Mouse (Mus musculus) heart, embryonic 11.5 days (tissue): ENCODE measurements around the gene Gm21992. TPM values are rescaled to one million over a fixed set of nuclear protein-coding genes. Genes with fewer than 3 reads are reported as not detected.
A peak's percentile ranks its signal among the peaks of the same experiment; 100 is the strongest.

Experiments
- ATAC-seq: fragments of 200-750 bp; cut with Nextera tagmentation; replicated peaks from 2 replicates; pipeline ENCODE4 v1.8.0; 2017; ENCODE audit warnings: moderate library complexity; ENCODE audit not compliant: insufficient number of reproducible peaks, low FRiP score, low TSS enrichment
- H3K27ac ChIP-seq: fragments of 300-500 bp; sonication (generic); 2 replicates; pipeline ENCODE4 v1.5.1; 2014; ENCODE audit warnings: mild to moderate bottlenecking, low read depth, low read length
- H3K27me3 ChIP-seq: fragments of 300-500 bp; sonication (generic); 2 replicates; pipeline ENCODE4 v1.6.1; 2014; ENCODE audit warnings: mild to moderate bottlenecking, low read length, mixed read lengths; ENCODE audit not compliant: control insufficient read depth, insufficient read depth
- H3K36me3 ChIP-seq: fragments of 300-500 bp; sonication (generic); 2 replicates; pipeline ENCODE4 v1.6.1; 2014; ENCODE audit warnings: mild to moderate bottlenecking, low read length, moderate library complexity, mixed read lengths; ENCODE audit not compliant: control insufficient read depth, insufficient read depth
- H3K4me1 ChIP-seq: fragments of 300-500 bp; sonication (generic); 2 replicates; pipeline ENCODE4 v1.6.1; 2014; ENCODE audit warnings: low read length; ENCODE audit not compliant: control insufficient read depth, insufficient read depth
- H3K4me2 ChIP-seq: fragments of 300-500 bp; sonication (generic); 2 replicates; pipeline ENCODE4 v1.6.1; 2014; ENCODE audit warnings: mild to moderate bottlenecking, moderate library complexity
- H3K4me3 ChIP-seq: fragments of 300-500 bp; sonication (generic); 2 replicates; pipeline ENCODE4 v1.5.1; 2014; ENCODE audit warnings: low read depth, low read length
- H3K9ac ChIP-seq: fragments of 300-500 bp; sonication (generic); 2 replicates; pipeline ENCODE4 v1.6.1; 2014; ENCODE audit warnings: mild to moderate bottlenecking, low read depth, low read length, moderate library complexity
- H3K9me3 ChIP-seq: fragments of 300-500 bp; sonication (generic); replicated peaks from 2 replicates; pipeline ENCODE4 v1.6.1; 2016; ENCODE audit warnings: low read length; ENCODE audit not compliant: control insufficient read depth
- WGBS: fragments of 180-500 bp; shearing (Covaris S2); extraction: QIAGEN DNeasy Blood & Tissue Kit; methylation state at CpG from one replicate; pipeline ENCODE4 v1.1.7; 2014; ENCODE audit not compliant: insufficient replicate concordance; 5-methylcytosine and 5-hydroxymethylcytosine counted together
- polyA plus RNA-seq: library from polyadenylated mRNA; unstranded; fragments of >200 nt; fragmentation: Nextera tagmentation; extraction: Ambion mirVana; gene quantifications from 2 replicates; pipeline ENCODE4 v1.2.1, GENCODE M21; 2014

Gm21992 gene
- polyA plus RNA-seq, 1 experiment from 2014 or later, result 24.0 TPM

GRCm38 (mm10) chr19:4845846-4846245 is 34.4 kb upstream of the Gm21992 start:
- H3K36me3 ChIP-seq, result no peaks in the 10 kb centered on the region
- no peaks in the 10 kb centered on the region for H3K9me3 ChIP-seq
- no peak for ATAC-seq
- no peak overlapping the region for H3K4me3 ChIP-seq
- H3K4me2 ChIP-seq, result no peak overlapping the region
- H3K27ac ChIP-seq, result no peak overlapping the region
- H3K27me3 ChIP-seq, result peaks cover 17% of the 10 kb centered on the region
- H3K4me1 ChIP-seq, result no peaks in the 10 kb centered on the region
- WGBS, result 57% methylated on average over 2 of the region's 2 CpGs
- H3K9ac ChIP-seq, result no peak overlapping the region

GRCm38 (mm10) chr19:4842611-4843010 is 31.2 kb upstream of the Gm21992 start:
- H3K4me1 ChIP-seq, result peaks cover 11% of the 10 kb centered on the region; the same call in 1 of the 2 replicates
- no peak overlapping the region for H3K4me2 ChIP-seq
- H3K4me3 ChIP-seq, result no peak overlapping the region
- H3K9me3 ChIP-seq, result no peaks in the 10 kb centered on the region
- 43% methylated on average over 2 of the region's 2 CpGs for WGBS
- H3K36me3 ChIP-seq, result no peaks in the 10 kb centered on the region
- no peak overlapping the region for H3K9ac ChIP-seq
- no peak for ATAC-seq
- H3K27me3 ChIP-seq, result peaks cover 27% of the 10 kb centered on the region
- no peak overlapping the region for H3K27ac ChIP-seq

- no peak overlapping the region for H3K27ac ChIP-seq
- WGBS, result 71% methylated on average over 9 of the region's 9 CpGs
- H3K9me3 ChIP-seq, result no peaks in the 10 kb centered on the region
- peaks cover 11% of the 10 kb centered on the region; the same call in 1 of the 2 replicates for H3K4me1 ChIP-seq
- no peaks in the 10 kb centered on the region for H3K36me3 ChIP-seq
- H3K9ac ChIP-seq, result no peak overlapping the region
- ATAC-seq, result no peak
- H3K27me3 ChIP-seq, result peaks cover 27% of the 10 kb centered on the region
- H3K4me3 ChIP-seq, result no peak overlapping the region
- H3K4me2 ChIP-seq, result no peak overlapping the region
These were observed 29.4 kb upstream of the Gm21992 start for GRCm38 (mm10) chr19:4840848-4841247.

- H3K4me2 ChIP-seq, result peak within 1 kb of the TSS; percentile 97
- no peaks in the 10 kb centered on the region for H3K9me3 ChIP-seq
- peaks cover 27% of the 10 kb centered on the region for H3K27me3 ChIP-seq
- H3K4me1 ChIP-seq, result peaks cover 11% of the 10 kb centered on the region; the same call in 1 of the 2 replicates
- H3K4me3 ChIP-seq, result peak within 1 kb of the TSS; percentile 69
- ATAC-seq, result peak; percentile 94
- H3K27ac ChIP-seq, result no peak within 1 kb of the TSS
- no peaks in the 10 kb centered on the region for H3K36me3 ChIP-seq
- WGBS, result under 1% methylated on average over 25 of the region's 25 CpGs
- peak within 1 kb of the TSS; percentile 82 for H3K9ac ChIP-seq
These were observed 27.7 kb upstream of the Gm21992 start, which contains the start of the genes Ccs and Ccdc87 for GRCm38 (mm10) chr19:4839149-4839548. Gene Ccs (minus strand): TSS chr19:4839332. Gene Ccdc87 (plus strand): TSS chr19:4839366.

- Histone ChIP-seq H3K36me3 (no peaks in the 10 kb centered on the region), H3K27ac (no peak overlapping the region), H3K4me1 (peaks cover 11% of the 10 kb centered on the region; the same call in 1 of the 2 replicates), H3K4me2 (peak overlapping the region; percentile 97), H3K9me3 (no peaks in the 10 kb centered on the region), H3K9ac (peak overlapping the region; percentile 82), H3K27me3 (peaks cover 27% of the 10 kb centered on the region), H3K4me3 (peak overlapping the region; percentile 69)
- no peak for ATAC-seq
- 33% methylated on average over 10 of the region's 10 CpGs for WGBS
These were observed 27.2 kb upstream of the Gm21992 start for GRCm38 (mm10) chr19:4838526-4839140.

- no peaks in the 10 kb centered on the region for H3K9me3 ChIP-seq
- 89% methylated on average over 6 of the region's 6 CpGs for WGBS
- no peak overlapping the region for H3K27ac ChIP-seq
- H3K4me1 ChIP-seq, result peaks cover 11% of the 10 kb centered on the region; the same call in 1 of the 2 replicates
- H3K9ac ChIP-seq, result no peak overlapping the region
- H3K4me3 ChIP-seq, result no peak overlapping the region
- ATAC-seq, result no peak
- peaks cover 25% of the 10 kb centered on the region for H3K27me3 ChIP-seq
- H3K36me3 ChIP-seq, result no peaks in the 10 kb centered on the region
- no peak overlapping the region for H3K4me2 ChIP-seq
These were observed 25.6 kb upstream of the Gm21992 start for GRCm38 (mm10) chr19:4837049-4837448.

- no peaks in the 10 kb centered on the region for H3K9me3 ChIP-seq
- H3K27me3 ChIP-seq, result peaks cover 15% of the 10 kb centered on the region
- peaks cover 11% of the 10 kb centered on the region; the same call in 1 of the 2 replicates for H3K4me1 ChIP-seq
- H3K4me3 ChIP-seq, result no peak overlapping the region
- ATAC-seq, result no peak
- H3K36me3 ChIP-seq, result no peaks in the 10 kb centered on the region
- 82% methylated on average over 2 of the region's 2 CpGs for WGBS
- H3K9ac ChIP-seq, result no peak overlapping the region
- no peak overlapping the region for H3K4me2 ChIP-seq
- H3K27ac ChIP-seq, result no peak overlapping the region
These were observed 24.7 kb upstream of the Gm21992 start for GRCm38 (mm10) chr19:4836096-4836495.

- H3K27me3 ChIP-seq, result no peaks in the 10 kb centered on the region
- ATAC-seq, result no peak
- no peaks in the 10 kb centered on the region for H3K9me3 ChIP-seq
- no peak overlapping the region for H3K4me3 ChIP-seq
- H3K4me1 ChIP-seq, result peaks cover 6% of the 10 kb centered on the region; the same call in 1 of the 2 replicates
- WGBS, result 84% methylated on average over 8 of the region's 8 CpGs
- no peak overlapping the region for H3K27ac ChIP-seq
- H3K36me3 ChIP-seq, result no peaks in the 10 kb centered on the region
- no peak overlapping the region for H3K9ac ChIP-seq
- H3K4me2 ChIP-seq, result no peak overlapping the region
These were observed 22.6 kb upstream of the Gm21992 start for GRCm38 (mm10) chr19:4833977-4834376.

- no peak overlapping the region for H3K4me3 ChIP-seq
- H3K9ac ChIP-seq, result no peak overlapping the region
- WGBS, result 62% methylated on average over 7 of the region's 7 CpGs
- peaks cover 5% of the 10 kb centered on the region; the same call in 1 of the 2 replicates for H3K36me3 ChIP-seq
- no peaks in the 10 kb centered on the region for H3K9me3 ChIP-seq
- H3K4me2 ChIP-seq, result no peak overlapping the region
- no peaks in the 10 kb centered on the region for H3K27me3 ChIP-seq
- H3K27ac ChIP-seq, result no peak overlapping the region
- no peak for ATAC-seq
- H3K4me1 ChIP-seq, result no peaks in the 10 kb centered on the region
These were observed 17.7 kb upstream of the Gm21992 start for GRCm38 (mm10) chr19:4829156-4829555.
